ENCODE assay signal across 15 mouse cellular contexts in genomic region chr7:126279774-126280482, GRCm38 (mm10). TPM values are rescaled to one million over a fixed set of nuclear protein-coding genes. Genes with fewer than 3 reads are reported as not detected.
DNase-seq lines count a peak whose midpoint lies in the region; ATAC-seq and TF ChIP-seq lines count a peak whose summit lies in the region.
"Had no signal": no experiment of that assay in that cellular context is flagged by ENCODE, and none has a peak within 500 bp of the region (broad histone marks: within the 10 kb centered on the region; RNA-seq: fewer than 3 reads in every experiment).

No protein-coding gene starts in this region.

- DNase-seq in heart, postnatal 0 days (ENCODE audit: low spot score): no peak
- DNase-seq in heart, adult 11 months: no peak
- DNase-seq in midbrain, embryonic 10.5 days (ENCODE audit: low spot score): no peak
- no peak for DNase-seq in left cerebral cortex, postnatal 25 days (ENCODE audit: low spot score in 2 of 2)
- DNase-seq: gastrocnemius, postnatal 25 days; kidney, adult 18-20 months; right cerebral cortex, postnatal 25 days had no signal

- no peak for ATAC-seq in heart, postnatal 0 days (ENCODE audit: insufficient read depth, low read depth)
- no peak for ATAC-seq in midbrain, embryonic 12.5 days (ENCODE audit: low FRiP score, low read depth)
- ATAC-seq in neural tube, embryonic 13.5 days (ENCODE audit: low read depth): no peak
- ATAC-seq: CD4-positive, CD25-positive, alpha-beta regulatory T cell, adult 4 months had no signal

- H3K27me3 ChIP-seq in heart, postnatal 0 days (ENCODE audit: control insufficient read depth, insufficient read depth, low read length): no peaks in the 10 kb centered on the region
- no peaks in the 10 kb centered on the region for H3K27me3 ChIP-seq in midbrain, embryonic 12.5 days
- H3K27me3 ChIP-seq in midbrain, embryonic 10.5 days (ENCODE audit: low read depth, poor library complexity, severe bottlenecking): no peaks in the 10 kb centered on the region
- no peaks in the 10 kb centered on the region for H3K27me3 ChIP-seq in neural tube, embryonic 13.5 days
- H3K27me3 ChIP-seq: embryonic facial prominence, embryonic 15.5 days; limb, embryonic 12.5 days had no signal

- H3K27ac ChIP-seq in heart, postnatal 0 days (ENCODE audit: low read depth): peak overlapping the region; percentile 40; the same call in 1 of the 2 replicates
- H3K27ac ChIP-seq in midbrain, embryonic 12.5 days (replicated peaks): no peak overlapping the region
- no peak overlapping the region for H3K27ac ChIP-seq in midbrain, embryonic 10.5 days (replicated peaks)
- H3K27ac ChIP-seq in brown adipose tissue, adult 24 weeks (replicated peaks; ENCODE audit: low read depth, low read length): peak overlapping the region; percentile 45
- H3K27ac ChIP-seq in neural tube, embryonic 13.5 days (replicated peaks): 0 out of 2 replicates have a peak overlapping the region, but pooled peaks have one; percentile 13
- H3K27ac ChIP-seq: embryonic facial prominence, embryonic 15.5 days; limb, embryonic 12.5 days; liver, embryonic 15.5 days had no signal

- H3K36me3 ChIP-seq in heart, postnatal 0 days (replicated peaks; ENCODE audit: control insufficient read depth, insufficient read depth, low read length): no peaks in the 10 kb centered on the region
- peaks cover 96% of the 10 kb centered on the region for H3K36me3 ChIP-seq in midbrain, embryonic 12.5 days
- H3K36me3 ChIP-seq in midbrain, embryonic 10.5 days: peaks cover 98% of the 10 kb centered on the region
- H3K36me3 ChIP-seq in neural tube, embryonic 13.5 days: peaks cover 89% of the 10 kb centered on the region
- H3K36me3 ChIP-seq: liver, embryonic 15.5 days had no signal

- no peak for TF ChIP-seq EP300 in heart, postnatal 0 days (IDR thresholded peaks at IDR 0.05; ENCODE audit: low read depth)

- no peak overlapping the region for H3K9ac ChIP-seq in heart, postnatal 0 days (replicated peaks; ENCODE audit: low read depth, low read length)
- H3K9ac ChIP-seq in midbrain, embryonic 12.5 days (replicated peaks): 0 out of 2 replicates have a peak overlapping the region, but pooled peaks have one; percentile 15
- H3K9ac ChIP-seq in neural tube, embryonic 13.5 days: 0 out of 2 replicates have a peak overlapping the region, but pooled peaks have one; percentile 23
- H3K9ac ChIP-seq: embryonic facial prominence, embryonic 15.5 days; limb, embryonic 12.5 days; liver, embryonic 15.5 days had no signal

- no peak overlapping the region for H3K4me3 ChIP-seq in heart, postnatal 0 days (ENCODE audit: low read depth, low read length)
- H3K4me3 ChIP-seq in midbrain, embryonic 12.5 days: no peak overlapping the region
- no peak overlapping the region for H3K4me3 ChIP-seq in midbrain, embryonic 10.5 days
- H3K4me3 ChIP-seq in brown adipose tissue, adult 24 weeks (ENCODE audit: insufficient read depth, low read depth, low read length): no peak overlapping the region
- H3K4me3 ChIP-seq in neural tube, embryonic 13.5 days: no peak overlapping the region
- H3K4me3 ChIP-seq: embryonic facial prominence, embryonic 15.5 days; limb, embryonic 12.5 days; liver, embryonic 15.5 days had no signal

- TF ChIP-seq CTCF in heart, postnatal 0 days (IDR thresholded peaks at IDR 0.05; ENCODE audit: low read depth): no peak

- H3K4me1 ChIP-seq in heart, postnatal 0 days (ENCODE audit: control insufficient read depth, insufficient read depth): peaks cover 10% of the 10 kb centered on the region
- H3K4me1 ChIP-seq in midbrain, embryonic 12.5 days: peaks cover 76% of the 10 kb centered on the region
- H3K4me1 ChIP-seq in midbrain, embryonic 10.5 days: peaks cover 58% of the 10 kb centered on the region
- H3K4me1 ChIP-seq in brown adipose tissue, adult 24 weeks (ENCODE audit: control insufficient read depth, insufficient read depth, insufficient read length, low read length): peaks cover 43% of the 10 kb centered on the region
- peaks cover 98% of the 10 kb centered on the region for H3K4me1 ChIP-seq in neural tube, embryonic 13.5 days (replicated peaks)

- WGBS in heart, postnatal 0 days: 83% methylated on average over 8 of the region's 8 CpGs
- WGBS in midbrain, embryonic 12.5 days: 75% methylated on average over 8 of the region's 8 CpGs
- 90% methylated on average over 8 of the region's 8 CpGs for WGBS in midbrain, embryonic 10.5 days
- whole genome bisulfite sequencing in neural tube, embryonic 13.5 days: 42% methylated on average over 7 of the region's 8 CpGs

- H3K4me2 ChIP-seq in heart, postnatal 0 days (ENCODE audit: low read depth, low read length): no peak overlapping the region
- peak overlapping the region; percentile 13; the same call in 1 of the 2 replicates for H3K4me2 ChIP-seq in midbrain, embryonic 12.5 days (replicated peaks)
- H3K4me2 ChIP-seq in neural tube, embryonic 13.5 days: peak overlapping the region; percentile 100
- H3K4me2 ChIP-seq: embryonic facial prominence, embryonic 15.5 days; heart, embryonic 11.5 days; limb, embryonic 12.5 days; liver, embryonic 15.5 days had no signal

- H3K9me3 ChIP-seq in heart, postnatal 0 days (replicated peaks; ENCODE audit: control insufficient read depth, low read length): no peaks in the 10 kb centered on the region
- H3K9me3 ChIP-seq in midbrain, embryonic 12.5 days: no peaks in the 10 kb centered on the region
- H3K9me3 ChIP-seq in midbrain, embryonic 10.5 days (replicated peaks): no peaks in the 10 kb centered on the region
- H3K9me3 ChIP-seq in neural tube, embryonic 13.5 days: no peaks in the 10 kb centered on the region
- H3K9me3 ChIP-seq: embryonic facial prominence, embryonic 15.5 days; limb, embryonic 12.5 days; liver, embryonic 15.5 days had no signal

- intact Hi-C loops in left cerebral cortex, postnatal 25 days (cut with DNase I): no loop called here

RNA-seq across cellular contexts. Expression of gene Sbk1, which starts 7.5 kb away (rescaled TPM):
- 42.0 and 48.9 TPM in 2 replicates for total RNA-seq in heart, postnatal 0 days (2014; rRNA removed; ENCODE audit: low replicate concordance)
- polyA plus RNA-seq in heart, postnatal 0 days (2015; fragmentation: Nextera tagmentation; extraction: Ambion mirVana): 14.9 and 17.4 TPM in 2 replicates
- polyA plus RNA-seq in midbrain, embryonic 12.5 days (2016; fragmentation: Nextera tagmentation; extraction: Ambion mirVana): 276 and 311 TPM in 2 replicates
- polyA plus RNA-seq in midbrain, embryonic 10.5 days (2016; fragmentation: Nextera tagmentation; extraction: Ambion mirVana): 91.5 and 129 TPM in 2 replicates
- 53.6 and 76.7 TPM in 2 replicates for polyA plus RNA-seq in brown adipose tissue, adult 24 weeks (2012; ENCODE audit: insufficient read depth, insufficient read length, missing spikeins)
- polyA plus RNA-seq in neural tube, embryonic 13.5 days (2015; fragmentation: Nextera tagmentation; extraction: Ambion mirVana): 238 and 247 TPM in 2 replicates
- 10 to 100 TPM; 75.6 to 82.4 TPM for total RNA-seq in left cerebral cortex, postnatal 25 days (2021)

Comparison
In these comparisons a context has a peak if more than half of its experiments do, and no peak if none do; other contexts are left out.
1. H3K27ac ChIP-seq: peak in heart, postnatal 0 days (single experiment), brown adipose tissue, adult 24 weeks (single experiment) and neural tube, embryonic 13.5 days (single experiment); none in midbrain, embryonic 12.5 days (single experiment) and midbrain, embryonic 10.5 days (single experiment).